Mouse (Mus musculus): ENCODE measurements around the gene Tfap4. TPM values are rescaled to one million over a fixed set of nuclear protein-coding genes. Genes with fewer than 3 reads are reported as not detected.

The Tfap4 gene
- total RNA-seq, 2 experiments from 2014 or later, result 41.2 to 53.9 TPM

Other genes starting within 250 kb of the Tfap4 start
- 1.1 and 2.7 TPM in 2 replicates for gene Adcy9, start 139.4 kb downstream of the Tfap4 start, total RNA-seq (2015)
- gene Adcy9, start 139.4 kb downstream of the Tfap4 start, total RNA-seq (2017), result 3.7 and 4.7 TPM in 2 replicates
- gene Srl, start 18.0 kb downstream of the Tfap4 start, total RNA-seq (2015), result 2.9 and 4.4 TPM in 2 replicates
- gene Srl, start 18.0 kb downstream of the Tfap4 start, total RNA-seq (2017), result 13.9 and 18.7 TPM in 2 replicates
- 1.1 and 1.5 TPM in 2 replicates for gene Glis2, start 34.9 kb upstream of the Tfap4 start, total RNA-seq (2015)
- 0.64 and 1.1 TPM in 2 replicates for gene Glis2, start 34.9 kb upstream of the Tfap4 start, total RNA-seq (2017)
- 74.0 and 86.1 TPM in 2 replicates for gene Pam16, start 65.1 kb upstream of the Tfap4 start, total RNA-seq (2015)
- gene Pam16, start 65.1 kb upstream of the Tfap4 start, total RNA-seq (2017), result 19.1 and 35.2 TPM in 2 replicates
- gene Vasn, start 80.1 kb upstream of the Tfap4 start, total RNA-seq (2015), result 0.07 and 0.49 TPM in 2 replicates
- gene Vasn, start 80.1 kb upstream of the Tfap4 start, total RNA-seq (2017), result 0.17 and 0.34 TPM in 2 replicates
- gene Dnaja3, start 80.1 kb upstream of the Tfap4 start, total RNA-seq (2015), result 24.6 and 26.3 TPM in 2 replicates
- gene Dnaja3, start 80.1 kb upstream of the Tfap4 start, total RNA-seq (2017), result 59.5 and 71.1 TPM in 2 replicates
- gene Coro7, start 119.9 kb upstream of the Tfap4 start, total RNA-seq (2015), result 62.1 and 67.0 TPM in 2 replicates
- gene Coro7, start 119.9 kb upstream of the Tfap4 start, total RNA-seq (2017), result 34.1 and 40.2 TPM in 2 replicates
- 61.8 and 64.7 TPM in 2 replicates for gene Nmral1, start 159.5 kb upstream of the Tfap4 start, total RNA-seq (2015)
- gene Nmral1, start 159.5 kb upstream of the Tfap4 start, total RNA-seq (2017), result 65.5 and 70.5 TPM in 2 replicates
- 68.6 and 81.1 TPM in 2 replicates for gene Hmox2, start 166.5 kb upstream of the Tfap4 start, total RNA-seq (2015)
- 74.7 and 78.8 TPM in 2 replicates for gene Hmox2, start 166.5 kb upstream of the Tfap4 start, total RNA-seq (2017)
- 10.3 and 12.2 TPM in 2 replicates for gene Cdip1, start 230.4 kb upstream of the Tfap4 start, total RNA-seq (2015)
- gene Cdip1, start 230.4 kb upstream of the Tfap4 start, total RNA-seq (2017), result 10.7 and 11.5 TPM in 2 replicates